Mouse (Mus musculus): Measurements from ENCODE around the gene Tesc. TPM values are rescaled to one million over a fixed set of nuclear protein-coding genes. Genes with fewer than 3 reads are reported as not detected.

Gene Tesc
- polyA plus RNA-seq, 1 experiment from 2014 or later = 6.5 TPM

DNA sequence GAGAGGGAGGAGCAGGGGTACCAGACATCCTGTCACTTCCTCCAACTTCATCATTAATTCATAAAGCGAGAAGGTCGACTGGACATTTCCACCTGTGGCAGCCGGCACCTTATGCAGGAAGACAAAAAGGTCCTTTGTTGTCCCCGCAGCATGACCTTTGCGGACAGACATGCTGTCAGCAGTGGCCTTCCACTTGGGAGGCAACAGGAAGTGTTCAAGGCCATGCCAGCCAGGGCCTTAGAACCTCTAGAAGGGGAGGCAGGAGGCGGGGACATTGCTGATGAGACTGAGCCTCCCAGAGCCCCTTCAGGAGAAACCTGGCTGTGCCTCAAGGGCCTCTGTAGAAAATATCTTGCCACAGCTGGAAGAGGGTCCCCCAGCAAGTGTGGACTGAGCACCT lies 6.2 kb downstream of the Tesc start:
- H3K4me2 ChIP-seq = no peak overlapping the region

GRCm38 (mm10) chr5:118034632-118035031 lies 7.1 kb downstream of the Tesc start:
- 90% methylated on average over 1 of the region's 1 CpGs for WGBS
- H3K27ac ChIP-seq = no peak overlapping the region
- no peak overlapping the region for H3K9ac ChIP-seq

More for the DNA sequence above, 6.2 kb downstream of the Tesc start:
- peaks cover 24% of the 10 kb centered on the region for H3K4me1 ChIP-seq
- H3K36me3 ChIP-seq (replicated peaks) = no peaks in the 10 kb centered on the region
- no peak overlapping the region for H3K27ac ChIP-seq
- 79% methylated on average over 6 of the region's 6 CpGs for WGBS
- no peaks in the 10 kb centered on the region for H3K9me3 ChIP-seq
- peaks cover 18% of the 10 kb centered on the region for H3K27me3 ChIP-seq (replicated peaks)
- ATAC-seq (replicated peaks) = no peak
- no peak overlapping the region for H3K9ac ChIP-seq
- H3K4me3 ChIP-seq = no peak overlapping the region

GRCm38 (mm10) chr5:118035786-118036185 lies 8.2 kb downstream of the Tesc start:
- no peak overlapping the region for H3K27ac ChIP-seq
- ATAC-seq (replicated peaks) = no peak
- H3K9me3 ChIP-seq = no peaks in the 10 kb centered on the region
- H3K4me2 ChIP-seq = no peak overlapping the region
- no peak overlapping the region for H3K9ac ChIP-seq
- H3K4me3 ChIP-seq = no peak overlapping the region
- H3K27me3 ChIP-seq (replicated peaks) = no peaks in the 10 kb centered on the region
- WGBS = 67% methylated on average over 3 of the region's 3 CpGs
- H3K4me1 ChIP-seq = peaks cover 21% of the 10 kb centered on the region
- H3K36me3 ChIP-seq (replicated peaks) = no peaks in the 10 kb centered on the region

More at GRCm38 (mm10) chr5:118034632-118035031, 7.1 kb downstream of the Tesc start:
- H3K4me1 ChIP-seq = peaks cover 21% of the 10 kb centered on the region
- H3K27me3 ChIP-seq (replicated peaks) = peaks cover 9% of the 10 kb centered on the region
- H3K4me2 ChIP-seq = no peak overlapping the region
- ATAC-seq (replicated peaks) = no peak
- no peaks in the 10 kb centered on the region for H3K9me3 ChIP-seq
- no peaks in the 10 kb centered on the region for H3K36me3 ChIP-seq (replicated peaks)
- H3K4me3 ChIP-seq = no peak overlapping the region

DNA sequence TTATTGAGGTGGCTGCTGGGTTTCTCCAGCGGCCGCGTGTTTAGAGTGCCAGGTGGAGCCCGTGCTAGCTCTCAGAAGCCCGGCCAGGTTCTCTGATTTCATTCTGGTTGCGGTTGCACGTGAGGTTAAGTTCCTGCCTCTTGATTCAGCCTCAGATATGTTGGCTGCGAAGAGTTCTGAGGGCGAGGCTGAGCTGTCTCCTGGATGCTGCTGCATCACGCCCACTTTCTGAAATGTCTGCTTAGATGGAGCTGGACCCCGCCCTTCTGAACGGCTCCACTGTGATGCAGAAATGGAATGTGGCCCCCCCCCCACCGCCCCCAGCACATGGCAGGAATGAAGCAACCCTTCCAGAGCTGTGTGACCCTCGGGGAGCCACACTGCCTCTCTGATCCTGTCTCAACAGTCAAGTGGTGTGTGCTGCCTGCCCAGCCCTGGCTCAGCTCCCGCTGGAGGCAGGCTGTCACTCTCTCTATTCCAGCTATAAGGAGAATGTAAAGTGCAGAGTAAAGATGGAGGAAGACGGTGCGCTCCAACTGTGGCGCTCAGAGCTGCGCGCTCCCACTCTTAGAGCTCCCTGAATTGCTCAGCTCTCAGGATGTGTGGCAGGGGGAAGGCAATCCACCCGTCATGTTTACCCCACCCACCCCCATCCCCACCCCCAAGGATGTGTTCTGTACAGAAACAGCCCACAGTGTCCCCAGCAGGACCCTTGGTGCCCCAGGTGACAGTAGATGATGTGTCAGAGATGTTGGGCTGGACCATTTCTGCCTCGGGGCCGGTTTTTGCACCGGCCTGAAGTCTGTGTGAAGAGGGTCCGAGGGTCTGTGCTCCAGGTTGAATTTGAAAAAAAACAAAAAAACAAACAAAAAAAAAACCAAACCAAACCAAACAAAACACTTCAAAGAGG lies 9.6 kb downstream of the Tesc start:
- peak; percentile 17; the same call in 1 of the 2 replicates for ATAC-seq (replicated peaks)
- Histone ChIP-seq H3K27ac (peak overlapping the region; percentile 56), H3K4me2 (peak overlapping the region; percentile 1; the same call in 1 of the 2 replicates), H3K4me1 (peaks cover 21% of the 10 kb centered on the region), H3K27me3 (replicated peaks) (no peaks in the 10 kb centered on the region), H3K36me3 (replicated peaks) (no peaks in the 10 kb centered on the region), H3K9ac (no peak overlapping the region), H3K4me3 (no peak overlapping the region), H3K9me3 (no peaks in the 10 kb centered on the region)
- WGBS = 46% methylated on average over 25 of the region's 25 CpGs

DNA sequence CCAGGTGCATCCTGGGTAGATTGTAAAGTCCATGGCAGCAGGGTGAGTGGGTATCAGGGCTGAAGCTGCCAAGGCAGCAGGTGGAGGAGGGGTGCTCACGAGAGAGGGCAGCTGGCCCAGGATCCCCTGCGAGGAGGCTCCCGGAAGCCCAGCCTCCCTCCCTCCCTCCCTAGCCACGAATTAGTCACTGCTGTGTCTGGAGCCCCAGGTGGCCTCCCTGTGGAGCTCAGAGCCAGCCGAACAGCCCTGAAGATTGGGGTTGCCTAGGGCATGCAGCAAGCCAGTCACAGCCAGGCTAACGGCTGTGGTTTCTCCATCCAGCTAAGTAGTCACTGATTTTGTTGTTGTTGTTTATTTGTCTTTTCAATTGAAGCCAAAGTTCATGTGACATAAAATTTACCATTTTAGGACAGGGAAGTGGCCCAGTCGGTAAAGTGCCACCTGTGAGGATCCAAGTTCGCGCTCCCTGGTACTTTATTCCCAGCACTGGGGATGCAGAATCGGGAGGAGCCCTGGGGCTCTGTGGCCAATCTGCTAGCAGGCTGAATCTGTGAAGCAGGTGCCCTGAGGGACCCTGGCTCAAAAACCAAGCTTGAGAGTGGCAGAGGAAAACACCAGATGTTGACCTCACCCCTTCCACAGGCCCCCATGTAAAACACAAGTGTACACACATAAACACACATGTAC lies 10.4 kb downstream of the Tesc start:
- Histone ChIP-seq H3K36me3 (replicated peaks) (no peaks in the 10 kb centered on the region), H3K4me1 (peaks cover 21% of the 10 kb centered on the region), H3K4me3 (no peak overlapping the region), H3K9me3 (no peaks in the 10 kb centered on the region), H3K4me2 (peak overlapping the region; percentile 1; the same call in 1 of the 2 replicates), H3K9ac (no peak overlapping the region), H3K27ac (peak overlapping the region; percentile 56; the same call in 1 of the 2 replicates), H3K27me3 (replicated peaks) (no peaks in the 10 kb centered on the region)
- ATAC-seq (replicated peaks) = peak; percentile 80
- 10% methylated on average over 10 of the region's 10 CpGs for WGBS

DNA sequence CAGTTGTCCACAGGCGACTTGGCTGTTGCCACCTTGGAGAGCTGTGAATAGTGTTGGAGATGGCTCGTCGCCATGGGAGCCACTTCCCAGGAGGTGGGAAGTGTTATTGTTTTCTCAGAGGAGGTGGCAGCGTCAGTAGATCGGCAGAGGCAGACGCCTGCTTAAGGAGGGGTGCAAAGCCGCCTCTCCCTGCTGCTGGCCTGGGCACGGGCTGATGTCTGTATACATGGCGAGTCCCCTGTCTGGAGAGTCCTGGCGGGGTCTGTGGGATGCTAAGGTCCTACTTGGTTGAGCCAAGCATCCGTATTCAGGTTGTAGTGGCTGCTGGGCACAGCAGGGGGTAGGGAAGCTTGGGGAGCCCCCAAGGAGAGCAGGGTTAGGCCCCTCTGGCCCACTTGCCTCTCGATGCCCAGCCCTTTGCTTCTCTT lies 11.7 kb downstream of the Tesc start:
- no peaks in the 10 kb centered on the region for H3K27me3 ChIP-seq (replicated peaks)
- H3K9me3 ChIP-seq = no peaks in the 10 kb centered on the region
- H3K4me1 ChIP-seq = peaks cover 21% of the 10 kb centered on the region
- 0 out of 2 replicates have a peak overlapping the region, but pooled peaks have one; percentile 12 for H3K27ac ChIP-seq
- H3K36me3 ChIP-seq (replicated peaks) = no peaks in the 10 kb centered on the region
- no peak overlapping the region for H3K4me2 ChIP-seq
- 17% methylated on average over 12 of the region's 12 CpGs for WGBS
- H3K4me3 ChIP-seq = no peak overlapping the region
- ATAC-seq (replicated peaks) = no peak
- H3K9ac ChIP-seq = no peak overlapping the region

- Histone ChIP-seq H3K4me2 (no peak overlapping the region), H3K4me3 (no peak overlapping the region), H3K9ac (no peak overlapping the region), H3K27ac (no peak overlapping the region), H3K27me3 (replicated peaks) (no peaks in the 10 kb centered on the region), H3K36me3 (replicated peaks) (no peaks in the 10 kb centered on the region), H3K4me1 (peaks cover 13% of the 10 kb centered on the region), H3K9me3 (no peaks in the 10 kb centered on the region)
- no peak for ATAC-seq (replicated peaks)
- 91% methylated on average over 6 of the region's 6 CpGs for WGBS
Observed at GRCm38 (mm10) chr5:118042599-118042998, 15.1 kb downstream of the Tesc start.

- no peaks in the 10 kb centered on the region for H3K9me3 ChIP-seq
- peaks cover 6% of the 10 kb centered on the region for H3K4me1 ChIP-seq
- no peak overlapping the region for H3K4me3 ChIP-seq
- no peak for ATAC-seq (replicated peaks)
- H3K27me3 ChIP-seq (replicated peaks) = no peaks in the 10 kb centered on the region
- no peak overlapping the region for H3K9ac ChIP-seq
- WGBS = 85% methylated on average over 4 of the region's 4 CpGs
- no peaks in the 10 kb centered on the region for H3K36me3 ChIP-seq (replicated peaks)
- H3K27ac ChIP-seq = no peak overlapping the region
- H3K4me2 ChIP-seq = no peak overlapping the region
Observed at GRCm38 (mm10) chr5:118043761-118044160, 16.2 kb downstream of the Tesc start.

GRCm38 (mm10) chr5:118044907-118045306 lies 17.4 kb downstream of the Tesc start:
- Histone ChIP-seq H3K4me2 (no peak overlapping the region), H3K27me3 (replicated peaks) (no peaks in the 10 kb centered on the region), H3K27ac (no peak overlapping the region), H3K9ac (no peak overlapping the region), H3K4me3 (no peak overlapping the region), H3K4me1 (no peaks in the 10 kb centered on the region), H3K36me3 (replicated peaks) (no peaks in the 10 kb centered on the region), H3K9me3 (no peaks in the 10 kb centered on the region)
- no peak for ATAC-seq (replicated peaks)
- 89% methylated on average over 6 of the region's 6 CpGs for WGBS

DNA sequence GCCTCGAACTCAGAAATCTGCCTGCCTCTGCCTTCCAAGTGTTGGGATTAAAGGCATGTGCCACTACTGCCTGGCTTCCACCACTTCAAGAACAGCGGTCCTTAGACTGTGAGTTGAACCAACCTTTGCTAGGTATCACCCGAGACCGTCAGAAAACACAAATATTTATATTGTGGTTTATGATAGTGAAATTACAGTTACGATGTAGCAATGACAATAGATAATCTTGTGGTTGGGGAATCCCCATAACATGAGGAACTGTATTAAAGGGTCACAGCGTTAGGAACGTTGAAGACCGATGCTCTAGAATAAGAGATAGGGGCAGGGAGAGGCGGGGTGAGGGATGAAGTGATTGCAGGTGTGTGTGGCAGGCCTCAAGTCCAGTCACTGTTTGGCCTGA lies 17.8 kb downstream of the Tesc start:
- Histone ChIP-seq H3K4me3 (no peak overlapping the region), H3K4me1 (no peaks in the 10 kb centered on the region), H3K9me3 (no peaks in the 10 kb centered on the region), H3K9ac (no peak overlapping the region), H3K27ac (no peak overlapping the region), H3K36me3 (replicated peaks) (no peaks in the 10 kb centered on the region), H3K4me2 (no peak overlapping the region), H3K27me3 (replicated peaks) (no peaks in the 10 kb centered on the region)
- no peak for ATAC-seq (replicated peaks)
- 95% methylated on average over 9 of the region's 9 CpGs for WGBS

DNA sequence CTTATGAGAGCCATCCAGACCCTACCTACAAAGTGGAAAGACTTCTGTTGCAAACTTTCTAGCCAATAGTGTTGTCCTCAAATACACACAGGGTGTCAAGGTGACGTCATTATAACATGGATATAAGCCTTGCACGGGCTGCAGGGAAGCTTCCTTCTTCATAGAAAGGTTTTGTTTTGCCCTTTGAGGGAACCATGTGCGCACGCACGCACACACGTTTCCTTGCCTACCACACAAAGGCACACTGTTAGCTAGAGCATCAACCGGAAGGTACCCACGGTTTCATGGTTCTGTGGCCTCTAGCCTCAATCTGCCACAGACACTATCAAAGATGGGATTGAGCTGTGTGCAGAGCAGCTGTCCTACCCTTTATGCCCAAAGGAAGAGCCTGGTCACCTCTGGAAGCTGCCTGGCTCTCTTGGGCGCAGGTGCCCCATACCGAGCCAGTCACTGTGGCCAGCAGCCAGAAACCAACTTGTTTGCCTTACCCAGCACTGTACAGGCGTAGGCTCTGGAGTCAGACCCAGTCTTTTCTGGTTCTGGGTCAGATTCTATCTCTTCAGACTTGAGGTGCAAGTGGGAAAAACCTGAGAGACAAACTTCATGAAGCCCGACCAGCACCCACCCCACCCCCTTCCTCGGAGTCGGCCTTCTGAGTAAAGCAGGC lies 19.7 kb downstream of the Tesc start:
- Histone ChIP-seq H3K9ac (no peak overlapping the region), H3K4me2 (no peak overlapping the region), H3K36me3 (replicated peaks) (no peaks in the 10 kb centered on the region), H3K4me3 (no peak overlapping the region), H3K4me1 (no peaks in the 10 kb centered on the region), H3K27ac (no peak overlapping the region), H3K9me3 (no peaks in the 10 kb centered on the region), H3K27me3 (replicated peaks) (no peaks in the 10 kb centered on the region)
- no peak for ATAC-seq (replicated peaks)
- 89% methylated on average over 14 of the region's 14 CpGs for WGBS

GRCm38 (mm10) chr5:118048412-118048811 lies 20.9 kb downstream of the Tesc start:
- H3K9me3 ChIP-seq = no peaks in the 10 kb centered on the region
- H3K4me3 ChIP-seq = no peak overlapping the region
- no peak overlapping the region for H3K4me2 ChIP-seq
- no peak for ATAC-seq (replicated peaks)
- H3K36me3 ChIP-seq (replicated peaks) = no peaks in the 10 kb centered on the region
- no peak overlapping the region for H3K27ac ChIP-seq
- 84% methylated on average over 4 of the region's 4 CpGs for WGBS
- no peaks in the 10 kb centered on the region for H3K4me1 ChIP-seq
- no peak overlapping the region for H3K9ac ChIP-seq
- no peaks in the 10 kb centered on the region for H3K27me3 ChIP-seq (replicated peaks)

Measured in midbrain, embryonic 15.5 days (tissue).